Mouse (Mus musculus) gastrocnemius, postnatal 14 days (tissue): ENCODE measurements at regions not wholly inside any gene's neighbourhood (a gene's known extent, or its start where the extent isn't known, plus 50 kb on each side); places are given as distances from the start of the nearest gene placed in this dataset.
"Not testable (repeated sequence)": the region's sequence is repeated elsewhere in the genome, so short reads cannot be mapped to it uniquely, and the experiment has no call there.

Source experiments
- DNase-seq: peaks from one replicate; pipeline ENCODE4 v3.0.0; 2021; ENCODE audit warnings: mixed read lengths
- intact Hi-C: fragments of 180-260 bp; cut with DNase I; formaldehyde crosslinking; loops from one replicate; pipeline ENCODE4 v1.15.1; 2025; ENCODE audit warnings: low total_unique reads

DNA sequence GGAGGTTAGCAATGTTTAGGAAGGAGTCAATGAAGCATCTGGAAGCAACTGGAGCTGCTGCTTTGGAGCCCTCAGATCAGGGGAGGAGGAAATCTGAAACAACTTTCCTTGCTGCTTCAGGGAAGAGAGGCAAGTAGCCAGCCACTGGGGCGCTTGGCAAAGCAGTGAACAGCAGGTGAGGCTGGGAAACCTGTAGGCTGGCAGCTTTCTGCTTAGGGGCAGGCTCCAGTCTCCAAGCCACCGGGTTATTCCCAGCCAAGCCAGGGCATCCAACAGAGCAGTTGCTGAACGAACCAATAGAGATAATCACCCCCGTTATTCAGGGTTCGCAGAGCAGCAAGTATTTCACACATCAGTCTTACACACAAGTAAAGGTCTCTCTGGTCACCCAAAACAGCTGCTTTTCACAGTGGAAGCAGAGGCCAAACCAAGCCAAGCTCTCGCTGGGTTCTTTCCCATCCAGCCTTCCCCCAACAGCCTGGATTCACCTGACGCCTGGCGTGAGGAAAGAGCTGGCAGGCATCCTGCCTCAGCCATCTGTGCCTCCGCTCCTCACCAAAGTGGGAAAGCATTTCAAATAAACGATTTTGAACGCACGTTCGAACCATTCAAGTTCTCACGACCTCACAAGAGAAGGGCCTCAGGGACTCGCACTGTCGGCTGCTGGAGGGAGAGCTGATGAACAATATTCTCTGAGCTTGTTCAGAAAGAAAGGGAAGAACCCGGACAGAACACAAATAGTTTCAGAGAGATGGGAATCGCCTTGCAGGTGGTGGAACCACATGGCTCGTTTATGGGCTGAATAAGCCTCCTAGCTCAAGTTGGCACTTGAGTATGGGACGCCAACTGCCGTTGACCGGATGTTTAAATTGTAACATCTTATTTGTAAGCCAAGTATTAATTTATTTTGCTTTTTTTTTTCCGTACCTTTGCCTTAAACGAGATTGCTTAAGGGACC is 454.8 kb upstream of the Jmjd1c start:
- peak; percentile 22 for DNase-seq
- intact Hi-C loops = no loop called here

- DNase-seq = no peak
- intact Hi-C loops = no loop called here
Measured at GRCm38 (mm10) chr10:66641966-66642365, 454.0 kb upstream of the Jmjd1c start.

DNA sequence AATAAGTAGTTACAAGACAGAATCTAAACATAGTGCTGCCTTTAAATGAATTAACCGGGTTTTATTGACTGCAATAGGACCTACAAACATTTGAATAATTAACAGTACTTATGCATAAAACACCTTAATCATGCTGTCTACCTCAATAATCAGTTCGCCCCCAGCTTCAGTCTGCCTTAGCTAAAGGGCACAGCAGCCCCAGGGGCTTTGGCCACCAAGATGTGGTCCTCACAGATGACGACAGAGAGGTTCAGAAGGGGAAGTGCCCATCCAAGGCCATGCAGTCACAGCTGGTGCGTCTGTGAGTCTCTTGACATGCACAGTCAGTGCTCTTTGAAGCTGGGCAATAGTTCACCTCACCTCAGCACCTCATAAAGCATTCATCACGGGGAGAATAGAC is 452.8 kb upstream of the Jmjd1c start:
- intact Hi-C loops = no loop called here
- no peak for DNase-seq

GRCm38 (mm10) chr10:66657520-66657919 is 438.4 kb upstream of the Jmjd1c start:
- intact Hi-C loops = no loop called here
- peak; percentile 17 for DNase-seq

DNA sequence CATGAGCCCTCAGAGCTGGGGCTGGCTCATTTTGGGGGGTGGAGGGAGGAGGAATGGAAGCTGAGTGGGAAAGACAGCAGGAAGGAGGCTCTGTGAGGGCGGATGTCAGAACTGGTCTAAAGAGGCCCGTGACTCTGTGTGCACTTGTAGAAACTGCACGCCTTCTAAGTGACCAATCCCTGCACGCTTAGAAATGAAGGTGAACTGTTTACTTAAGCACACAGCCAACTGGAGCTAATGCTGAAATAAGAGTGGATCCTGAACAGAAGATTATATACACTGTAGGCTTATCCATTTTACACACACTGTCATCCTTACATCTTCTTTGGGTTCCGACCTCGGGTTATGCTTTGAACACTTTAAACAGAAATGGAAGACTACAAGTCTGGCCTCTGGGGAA is 412.8 kb upstream of the Jmjd1c start:
- intact Hi-C loops = no loop called here
- no peak for DNase-seq

DNA sequence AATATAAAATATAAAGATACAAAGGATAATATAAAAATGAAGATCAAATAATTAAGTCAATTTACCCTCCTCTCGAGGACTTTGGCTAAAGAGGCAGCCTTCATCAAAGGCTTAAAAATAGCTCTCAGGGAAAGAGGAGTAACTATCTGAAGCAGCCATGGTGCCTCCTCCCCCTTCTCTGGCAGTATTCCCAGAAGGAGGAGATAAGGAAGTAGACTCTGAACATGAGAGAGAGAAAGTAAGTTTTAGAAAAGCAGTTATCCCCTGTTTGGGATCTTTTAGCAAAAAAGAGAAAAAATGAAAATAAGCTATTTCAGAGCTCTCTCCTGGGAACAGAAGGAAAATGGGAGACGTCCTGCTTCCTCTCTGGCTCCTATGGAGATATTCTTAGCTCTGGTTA is 406.7 kb upstream of the Jmjd1c start:
- intact Hi-C loops, DNase-seq: not testable (repeated sequence)

DNA sequence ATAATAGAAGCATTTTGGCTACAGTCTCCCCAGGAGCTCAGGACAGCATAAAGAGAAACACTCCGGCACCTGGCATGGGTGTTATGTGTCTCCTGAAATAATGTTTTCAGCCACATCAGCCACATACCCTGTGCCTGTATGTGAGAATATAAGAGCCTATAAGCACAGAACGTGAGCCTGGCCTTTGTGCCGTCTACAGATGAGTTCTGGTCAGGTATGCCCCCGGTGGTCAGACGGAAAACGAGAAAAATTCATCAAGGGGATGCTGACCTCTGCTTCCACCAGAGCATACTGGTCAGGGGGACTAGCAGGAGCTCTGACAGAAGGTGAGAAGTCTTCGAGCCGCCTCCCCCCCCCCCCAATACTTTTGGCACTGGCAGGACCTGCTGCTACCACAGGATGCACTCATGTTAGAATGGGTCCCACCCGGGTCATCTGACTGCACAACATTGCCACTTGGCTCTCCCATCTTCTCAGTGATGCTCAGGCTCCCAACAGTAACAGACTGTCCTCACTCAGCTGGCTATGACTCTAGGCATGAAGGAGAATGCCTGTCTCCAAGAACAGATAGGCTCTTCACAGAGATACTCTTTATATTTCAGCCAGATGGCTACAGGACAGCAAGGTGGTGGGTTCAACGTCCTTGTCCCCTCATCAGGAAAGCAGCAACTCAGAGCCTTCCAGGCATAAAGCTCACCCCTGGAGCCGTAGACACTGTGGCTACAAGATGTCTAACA is 401.2 kb upstream of the Jmjd1c start:
- intact Hi-C loops = no loop called here
- no peak for DNase-seq

- intact Hi-C loops, DNase-seq: not testable (repeated sequence)
Measured at GRCm38 (mm10) chr10:66714926-66715325, 381.0 kb upstream of the Jmjd1c start.

DNA sequence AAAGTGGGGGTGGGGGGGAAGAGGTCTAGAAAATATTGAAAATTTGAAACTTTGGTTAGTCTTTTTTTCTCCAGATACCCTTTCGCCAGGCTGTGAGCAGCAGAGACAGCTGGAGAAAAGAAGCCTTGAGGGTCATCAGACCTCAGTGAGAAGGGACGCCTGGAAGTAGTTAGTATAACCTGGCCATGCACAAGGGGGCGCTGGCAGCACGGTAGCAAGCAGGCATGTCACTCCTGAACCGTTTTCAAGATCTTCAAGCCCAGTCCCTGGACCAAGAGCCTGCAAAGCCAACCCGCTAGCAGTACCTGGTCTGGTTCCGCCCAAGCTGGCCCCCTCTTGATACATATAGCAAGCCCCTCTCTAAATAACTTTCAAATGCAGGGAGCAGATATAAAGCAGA is 378.0 kb upstream of the Jmjd1c start:
- intact Hi-C loops = no loop called here

GRCm38 (mm10) chr10:66719796-66720195 is 376.1 kb upstream of the Jmjd1c start:
- intact Hi-C loops = no loop called here
- no peak for DNase-seq

More for the DNA sequence above, 378.0 kb upstream of the Jmjd1c start:
- no peak for DNase-seq

- DNase-seq = no peak
- intact Hi-C loops = no loop called here
Measured at GRCm38 (mm10) chr10:66733631-66734030, 362.3 kb upstream of the Jmjd1c start.

GRCm38 (mm10) chr10:66734853-66735252 is 361.1 kb upstream of the Jmjd1c start:
- intact Hi-C loops = no loop called here
- DNase-seq = no peak

DNA sequence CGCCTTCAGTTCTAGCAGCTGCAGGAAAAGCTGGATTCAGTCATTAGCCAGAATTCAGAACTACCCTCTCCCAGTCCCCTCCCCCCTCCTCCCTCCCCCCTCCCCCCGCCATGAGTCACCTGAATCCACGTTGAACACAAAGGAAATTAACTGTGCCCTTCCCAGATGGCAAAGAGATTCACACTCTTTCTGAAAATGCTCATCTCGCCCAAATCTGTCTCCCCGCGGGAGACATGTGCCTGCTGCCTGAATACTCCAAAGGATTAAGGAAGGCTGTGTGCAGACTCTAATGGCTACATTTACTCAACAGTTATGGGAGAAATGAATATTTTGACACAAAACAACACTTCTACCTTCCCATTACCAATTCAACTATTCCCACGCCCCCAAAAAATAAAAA is 356.9 kb upstream of the Jmjd1c start:
- intact Hi-C loops = no loop called here
- DNase-seq = no peak

DNA sequence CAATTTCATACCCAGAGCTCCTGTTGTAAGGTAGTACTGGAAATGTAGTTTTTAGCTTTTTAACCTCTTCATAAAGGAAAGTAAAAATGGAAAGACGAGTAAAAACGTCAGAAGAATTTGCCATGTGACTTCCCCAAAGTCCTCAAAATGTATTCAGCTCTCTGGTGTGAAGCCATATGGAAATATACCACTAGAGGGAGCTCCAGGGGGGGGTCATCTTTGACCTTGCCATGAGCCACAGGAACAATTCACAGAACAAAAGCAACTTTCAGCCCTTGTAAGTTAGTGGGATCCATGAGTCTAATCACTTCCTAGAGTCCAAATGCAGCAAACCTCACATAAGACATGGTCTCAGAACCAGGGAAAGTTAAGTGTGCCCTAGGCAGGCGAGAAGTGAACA is 354.1 kb upstream of the Jmjd1c start:
- intact Hi-C loops = loop anchor here (5.0 kb wide), 1 partner anchor 65 kb away; no protein-coding TSS in a partner anchor
- no peak for DNase-seq

DNA sequence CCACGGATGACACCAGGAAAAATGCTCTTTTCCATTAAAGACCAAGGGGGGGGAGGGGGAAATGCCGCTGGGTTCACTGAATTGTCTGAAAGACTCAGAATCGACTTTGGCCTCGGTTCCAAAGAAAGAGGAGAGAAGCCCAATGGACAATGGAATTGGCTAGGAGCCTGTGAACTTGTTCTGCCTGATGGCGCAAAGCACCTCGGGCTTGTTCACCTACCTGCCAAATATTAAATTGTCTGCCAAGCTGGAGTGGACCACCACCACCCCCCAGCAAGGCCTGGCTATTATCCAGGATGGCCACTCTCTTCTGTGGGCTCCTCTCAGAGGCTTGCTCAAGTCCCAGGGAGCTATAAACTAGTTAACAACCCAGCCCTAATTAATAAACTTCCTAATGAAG is 352.7 kb upstream of the Jmjd1c start:
- intact Hi-C loops = loop anchor here (5.0 kb wide), 1 partner anchor 64 kb away; no protein-coding TSS in a partner anchor
- DNase-seq = no peak

DNA sequence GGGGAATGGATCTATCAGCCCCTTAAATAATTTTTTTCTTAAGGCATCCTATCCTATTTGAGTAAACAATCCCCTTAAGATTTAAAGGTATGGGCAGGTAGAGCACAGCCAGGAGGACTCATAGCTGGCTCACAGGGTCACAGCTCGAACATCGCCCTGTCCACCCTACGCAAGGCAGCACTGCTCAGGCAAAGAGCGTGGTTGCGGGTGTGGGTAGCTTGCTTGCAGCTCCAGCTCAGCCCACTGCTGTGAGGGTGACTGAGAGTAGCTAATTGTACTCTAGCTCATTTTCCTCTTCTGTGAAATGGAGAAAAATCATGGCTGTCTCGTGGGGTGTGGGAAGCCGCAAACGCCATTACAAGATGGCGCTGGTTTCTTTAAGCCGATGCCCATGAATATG is 350.1 kb upstream of the Jmjd1c start:
- DNase-seq = no peak
- intact Hi-C loops = no loop called here

GRCm38 (mm10) chr10:66752237-66752810 is 343.6 kb upstream of the Jmjd1c start:
- DNase-seq = no peak
- intact Hi-C loops = no loop called here

GRCm38 (mm10) chr10:66756866-66757265 is 339.1 kb upstream of the Jmjd1c start:
- intact Hi-C loops = no loop called here
- no peak for DNase-seq

DNA sequence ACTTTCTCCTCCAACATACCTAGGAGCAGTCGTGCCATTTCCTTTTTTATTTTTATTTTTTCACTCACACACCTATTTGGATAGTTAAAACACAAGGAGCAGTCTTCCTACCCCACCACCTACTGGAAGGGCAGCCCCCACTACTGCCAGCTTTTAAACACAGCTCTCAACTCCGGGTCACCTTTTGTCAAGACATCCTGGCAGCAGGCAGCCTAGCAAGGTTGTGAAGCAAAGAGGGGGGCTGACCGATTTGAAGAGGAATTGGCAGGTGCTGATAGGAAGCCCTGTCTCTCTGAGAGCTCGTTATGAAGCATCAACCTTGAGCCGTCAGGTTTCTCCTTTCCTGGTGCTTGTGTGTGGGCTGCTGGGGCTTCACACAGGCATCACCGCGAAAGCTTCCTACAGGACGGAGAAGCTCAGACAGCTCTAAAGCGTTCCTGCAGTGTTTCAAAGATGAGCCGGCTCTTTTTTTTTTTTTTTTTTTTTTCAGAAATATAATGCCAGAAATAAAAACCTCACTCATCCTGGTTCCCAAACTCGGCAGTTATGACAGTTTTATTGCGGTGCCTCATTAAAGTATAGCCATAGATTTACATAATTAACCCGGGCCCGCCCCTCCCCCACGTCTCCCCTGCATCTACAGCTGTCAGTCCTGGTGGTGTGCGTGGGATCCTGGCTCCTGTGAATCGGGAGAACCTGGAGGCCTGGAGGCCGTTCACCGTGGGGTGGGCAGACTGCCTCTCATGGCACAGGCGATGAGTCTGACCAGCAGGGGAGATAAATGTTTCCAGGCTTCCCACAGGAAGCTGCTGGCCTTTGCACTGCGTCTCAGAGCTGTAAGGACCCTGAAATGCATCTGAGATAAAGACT is 325.5 kb upstream of the Jmjd1c start:
- intact Hi-C loops = no loop called here
- DNase-seq = no peak
